Mouse (Mus musculus) midbrain, embryonic 12.5 days (tissue): ENCODE results near the gene Bicdl2. TPM values are rescaled to one million over a fixed set of nuclear protein-coding genes. Genes with fewer than 3 reads are reported as not detected.
A peak's percentile ranks its signal among the peaks of the same experiment; 100 is the strongest.

Experiments
- ATAC-seq: fragments of 200-750 bp; cut with Nextera tagmentation; 2 replicates; pipeline ENCODE4 v1.8.0; 2017; ENCODE audit warnings: low read depth, moderate TSS enrichment, moderate library complexity; ENCODE audit not compliant: low FRiP score
- H3K27ac ChIP-seq: fragments of 300-500 bp; sonication (generic); replicated peaks from 2 replicates; pipeline ENCODE4 v1.5.1; 2016; ENCODE audit warnings: mild to moderate bottlenecking
- H3K27me3 ChIP-seq: fragments of 300-500 bp; sonication (generic); 2 replicates; pipeline ENCODE4 v1.6.1; 2016; ENCODE audit warnings: mild to moderate bottlenecking
- H3K36me3 ChIP-seq: fragments of 300-500 bp; sonication (generic); 2 replicates; pipeline ENCODE4 v1.6.1; 2016
- H3K4me1 ChIP-seq: fragments of 300-500 bp; sonication (generic); 2 replicates; pipeline ENCODE4 v1.6.1; 2016
- H3K4me2 ChIP-seq: fragments of 300-500 bp; sonication (generic); replicated peaks from 2 replicates; pipeline ENCODE4 v1.6.1; 2016; ENCODE audit warnings: mild to moderate bottlenecking, moderate library complexity
- H3K4me3 ChIP-seq: fragments of 300-500 bp; sonication (generic); 2 replicates; pipeline ENCODE4 v1.5.1; 2016; ENCODE audit warnings: mild to moderate bottlenecking
- H3K9ac ChIP-seq: fragments of 300-500 bp; sonication (generic); replicated peaks from 2 replicates; pipeline ENCODE4 v1.6.1; 2016; ENCODE audit warnings: mild to moderate bottlenecking, moderate library complexity
- H3K9me3 ChIP-seq: fragments of 300-500 bp; sonication (generic); 2 replicates; pipeline ENCODE4 v1.6.1; 2016; ENCODE audit warnings: mild to moderate bottlenecking
- WGBS: fragments of 180-500 bp; shearing (Covaris S2); methylation state at CpG from one replicate; pipeline ENCODE4 v1.1.7; 2016; 5-methylcytosine and 5-hydroxymethylcytosine counted together
- polyA plus RNA-seq: library from polyadenylated mRNA; unstranded; fragments of >200 nt; fragmentation: Nextera tagmentation; extraction: Ambion mirVana; gene quantifications from 2 replicates; pipeline ENCODE4 v1.2.1, GENCODE M21; 2016

Gene Bicdl2
- polyA plus RNA-seq, 1 experiment from 2014 or later: 0.14 TPM

- Histone ChIP-seq H3K4me2 (no peak overlapping the region), H3K27ac (no peak overlapping the region), H3K4me1 (no peaks in the 10 kb centered on the region), H3K9me3 (no peaks in the 10 kb centered on the region), H3K9ac (no peak overlapping the region), H3K4me3 (no peak overlapping the region), H3K27me3 (peaks cover 12% of the 10 kb centered on the region), H3K36me3 (no peaks in the 10 kb centered on the region)
- ATAC-seq: no peak
- 51% methylated on average over 2 of the region's 2 CpGs for WGBS
Observed at GRCm38 (mm10) chr17:23654410-23654809, 5.9 kb upstream of the Bicdl2 start.

GRCm38 (mm10) chr17:23658450-23658849 is 1.9 kb upstream of the Bicdl2 start:
- Histone ChIP-seq H3K4me1 (peaks cover 5% of the 10 kb centered on the region; the same call in 1 of the 2 replicates), H3K27ac (no peak overlapping the region), H3K9ac (no peak overlapping the region), H3K9me3 (no peaks in the 10 kb centered on the region), H3K4me3 (no peak overlapping the region), H3K27me3 (peaks cover 51% of the 10 kb centered on the region), H3K36me3 (no peaks in the 10 kb centered on the region), H3K4me2 (no peak overlapping the region)
- WGBS: 88% methylated on average over 3 of the region's 3 CpGs
- ATAC-seq: no peak

GRCm38 (mm10) chr17:23660876-23661200 is 532 bp downstream of the Bicdl2 start:
- Histone ChIP-seq H3K4me2 (no peak overlapping the region), H3K36me3 (no peaks in the 10 kb centered on the region), H3K4me1 (peaks cover 5% of the 10 kb centered on the region; the same call in 1 of the 2 replicates), H3K9ac (no peak overlapping the region), H3K4me3 (no peak overlapping the region), H3K27me3 (peaks cover 55% of the 10 kb centered on the region), H3K27ac (no peak overlapping the region), H3K9me3 (no peaks in the 10 kb centered on the region)
- ATAC-seq: no peak
- 5% methylated on average over 13 of the region's 14 CpGs for WGBS

- H3K36me3 ChIP-seq: 0 out of 2 replicates have a peak, but pooled peaks cover 3% of the 10 kb centered on the region
- no peak overlapping the region for H3K4me2 ChIP-seq
- H3K9ac ChIP-seq: no peak overlapping the region
- no peaks in the 10 kb centered on the region for H3K9me3 ChIP-seq
- ATAC-seq: no peak
- H3K27ac ChIP-seq: no peak overlapping the region
- H3K4me1 ChIP-seq: peaks cover 5% of the 10 kb centered on the region; the same call in 1 of the 2 replicates
- H3K4me3 ChIP-seq: no peak overlapping the region
- peaks cover 55% of the 10 kb centered on the region for H3K27me3 ChIP-seq
- 3% methylated on average over 9 of the region's 9 CpGs for WGBS
Observed at GRCm38 (mm10) chr17:23661526-23661925, 1.2 kb downstream of the Bicdl2 start.

- peaks cover 5% of the 10 kb centered on the region; the same call in 1 of the 2 replicates for H3K4me1 ChIP-seq
- ATAC-seq: peak; percentile 50; the same call in 1 of the 2 replicates
- no peak overlapping the region for H3K4me2 ChIP-seq
- H3K27ac ChIP-seq: no peak overlapping the region
- no peak overlapping the region for H3K4me3 ChIP-seq
- WGBS: 20% methylated on average over 5 of the region's 5 CpGs
- H3K27me3 ChIP-seq: peaks cover 42% of the 10 kb centered on the region
- H3K36me3 ChIP-seq: peaks cover 32% of the 10 kb centered on the region
- no peak overlapping the region for H3K9ac ChIP-seq
- H3K9me3 ChIP-seq: no peaks in the 10 kb centered on the region
Observed at GRCm38 (mm10) chr17:23664556-23665021, 4.3 kb downstream of the Bicdl2 start.

GRCm38 (mm10) chr17:23665511-23665910 is 5.2 kb downstream of the Bicdl2 start:
- no peak overlapping the region for H3K27ac ChIP-seq
- H3K9ac ChIP-seq: no peak overlapping the region
- peaks cover 2% of the 10 kb centered on the region; the same call in 1 of the 2 replicates for H3K4me1 ChIP-seq
- H3K36me3 ChIP-seq: peaks cover 41% of the 10 kb centered on the region
- no peaks in the 10 kb centered on the region for H3K9me3 ChIP-seq
- H3K4me3 ChIP-seq: no peak overlapping the region
- H3K27me3 ChIP-seq: peaks cover 32% of the 10 kb centered on the region
- no peak for ATAC-seq
- 81% methylated on average over 14 of the region's 14 CpGs for WGBS
- no peak overlapping the region for H3K4me2 ChIP-seq

DNA sequence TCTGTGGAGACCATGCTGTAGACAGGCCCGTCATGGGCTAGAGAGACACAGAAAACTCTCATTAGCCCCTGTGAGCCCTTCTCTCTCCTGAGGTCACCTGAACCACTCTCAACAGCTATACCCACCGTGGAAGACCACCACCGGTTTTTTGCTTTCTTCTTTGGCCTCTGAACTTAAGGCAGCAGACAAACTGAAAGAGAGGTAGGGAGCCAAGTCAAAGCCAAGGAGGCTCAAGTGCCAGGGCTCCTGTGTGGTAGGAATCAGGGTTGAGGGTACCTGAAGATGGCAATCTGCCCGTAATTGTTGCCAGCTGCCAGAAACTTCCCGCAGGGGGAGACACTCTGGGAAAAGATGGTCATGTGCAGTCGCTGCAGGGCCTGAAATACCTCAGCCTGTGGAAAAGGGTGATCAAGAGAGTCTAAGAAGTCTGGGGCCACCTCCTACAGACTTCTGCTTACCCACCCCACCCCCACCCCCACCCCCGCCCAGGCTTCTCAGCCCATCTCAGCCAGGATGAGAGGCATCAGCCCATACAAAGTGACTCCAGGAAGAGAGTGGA is 10.3 kb downstream of the Bicdl2 start:
- no peak for ATAC-seq
- peaks cover 13% of the 10 kb centered on the region for H3K27me3 ChIP-seq
- H3K27ac ChIP-seq: no peak overlapping the region
- H3K4me3 ChIP-seq: no peak overlapping the region
- no peak overlapping the region for H3K9ac ChIP-seq
- peaks cover 43% of the 10 kb centered on the region for H3K36me3 ChIP-seq
- WGBS: 93% methylated on average over 7 of the region's 7 CpGs
- H3K4me2 ChIP-seq: no peak overlapping the region
- peaks cover 18% of the 10 kb centered on the region for H3K4me1 ChIP-seq
- no peaks in the 10 kb centered on the region for H3K9me3 ChIP-seq

DNA sequence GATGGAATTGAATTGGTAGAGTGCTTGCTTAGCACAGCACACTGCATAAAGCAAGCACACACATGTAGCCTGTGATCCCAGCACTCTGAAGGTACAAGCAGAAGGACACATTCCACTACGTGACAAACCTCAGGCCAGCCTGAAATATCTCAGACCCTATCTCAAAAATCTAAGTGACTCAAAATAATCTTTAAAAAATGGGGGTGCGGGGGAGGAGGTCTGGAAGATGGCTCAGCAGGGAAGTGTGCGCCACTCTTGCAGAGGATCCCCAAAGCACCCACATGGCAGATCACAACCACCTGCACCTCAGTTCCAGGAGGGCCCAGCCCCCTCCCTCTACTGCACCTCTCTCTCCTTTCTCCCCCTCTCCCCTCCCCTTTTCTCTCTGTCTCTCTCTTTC is 11.2 kb downstream of the Bicdl2 start:
- Histone ChIP-seq H3K27me3 (peaks cover 22% of the 10 kb centered on the region), H3K4me1 (peaks cover 27% of the 10 kb centered on the region), H3K9ac (no peak overlapping the region), H3K4me2 (no peak overlapping the region), H3K36me3 (peaks cover 40% of the 10 kb centered on the region), H3K4me3 (no peak overlapping the region), H3K27ac (no peak overlapping the region), H3K9me3 (no peaks in the 10 kb centered on the region)
- WGBS: 93% methylated on average over 3 of the region's 3 CpGs
- ATAC-seq: no peak

GRCm38 (mm10) chr17:23672761-23673160 is 12.5 kb downstream of the Bicdl2 start:
- Histone ChIP-seq H3K4me1 (peaks cover 37% of the 10 kb centered on the region), H3K9ac (no peak overlapping the region), H3K4me2 (peak overlapping the region; percentile 68), H3K36me3 (peaks cover 28% of the 10 kb centered on the region), H3K27ac (no peak overlapping the region), H3K27me3 (peaks cover 32% of the 10 kb centered on the region), H3K4me3 (peak overlapping the region; percentile 64), H3K9me3 (no peaks in the 10 kb centered on the region)
- 75% methylated on average over 3 of the region's 3 CpGs for WGBS
- no peak for ATAC-seq

- Histone ChIP-seq H3K36me3 (peaks cover 20% of the 10 kb centered on the region), H3K27me3 (peaks cover 40% of the 10 kb centered on the region), H3K4me2 (peak within 1 kb of the TSS; percentile 68), H3K4me1 (peaks cover 37% of the 10 kb centered on the region), H3K9me3 (no peaks in the 10 kb centered on the region), H3K9ac (peak within 1 kb of the TSS; percentile 66), H3K4me3 (peak within 1 kb of the TSS; percentile 64), H3K27ac (0 out of 2 replicates have a peak within 1 kb of the TSS, but pooled peaks have one; percentile 36)
- under 1% methylated on average over 45 of the region's 45 CpGs for WGBS
- ATAC-seq: peak; percentile 93
Observed at GRCm38 (mm10) chr17:23673424-23674073, 13.2 kb downstream of the Bicdl2 start, which contains the start of the genes Hcfc1r1 and Thoc6. Gene Hcfc1r1, plus strand, starts transcription at chr17:23673596. Gene Thoc6, minus strand, starts transcription at chr17:23673882.

DNA sequence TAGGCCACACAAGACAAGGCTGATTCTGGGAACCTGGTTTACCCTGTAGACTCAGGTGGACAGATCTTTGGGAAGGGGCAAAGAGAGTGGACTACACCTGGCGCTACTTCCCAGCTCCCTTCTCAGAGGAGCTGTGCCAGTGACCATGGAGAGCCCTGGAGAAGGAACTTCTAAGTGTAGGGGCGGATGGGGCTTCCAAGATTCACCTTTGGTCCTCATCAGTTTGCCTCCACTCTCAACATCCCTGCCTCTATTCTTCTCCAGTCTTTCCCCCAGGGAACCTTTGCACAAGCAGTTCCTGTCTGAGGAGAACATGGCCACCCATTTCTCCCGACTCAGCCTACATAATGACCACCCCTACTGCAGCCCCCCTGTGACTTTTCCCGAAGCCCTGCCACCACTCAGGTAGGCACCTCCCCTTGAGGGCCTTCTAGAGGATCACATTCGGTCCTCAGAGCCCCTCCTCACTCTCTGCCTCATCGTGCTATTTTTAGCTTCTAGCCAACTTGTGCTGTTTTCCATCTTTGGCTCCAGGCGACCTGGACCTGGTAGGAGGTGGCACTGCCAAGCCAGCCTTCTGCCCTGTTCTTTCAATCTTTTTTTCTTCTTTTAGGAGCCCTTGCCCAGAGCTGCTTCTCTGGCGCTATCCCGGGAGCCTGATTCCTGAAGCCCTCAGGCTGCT is 14.1 kb downstream of the Bicdl2 start:
- peak overlapping the region; percentile 66 for H3K9ac ChIP-seq
- no peak overlapping the region for H3K27ac ChIP-seq
- WGBS: 54% methylated on average over 9 of the region's 9 CpGs
- H3K9me3 ChIP-seq: no peaks in the 10 kb centered on the region
- ATAC-seq: no peak
- peak overlapping the region; percentile 64 for H3K4me3 ChIP-seq
- H3K4me1 ChIP-seq: peaks cover 41% of the 10 kb centered on the region
- peak overlapping the region; percentile 68 for H3K4me2 ChIP-seq
- peaks cover 49% of the 10 kb centered on the region for H3K27me3 ChIP-seq
- peaks cover 11% of the 10 kb centered on the region for H3K36me3 ChIP-seq

DNA sequence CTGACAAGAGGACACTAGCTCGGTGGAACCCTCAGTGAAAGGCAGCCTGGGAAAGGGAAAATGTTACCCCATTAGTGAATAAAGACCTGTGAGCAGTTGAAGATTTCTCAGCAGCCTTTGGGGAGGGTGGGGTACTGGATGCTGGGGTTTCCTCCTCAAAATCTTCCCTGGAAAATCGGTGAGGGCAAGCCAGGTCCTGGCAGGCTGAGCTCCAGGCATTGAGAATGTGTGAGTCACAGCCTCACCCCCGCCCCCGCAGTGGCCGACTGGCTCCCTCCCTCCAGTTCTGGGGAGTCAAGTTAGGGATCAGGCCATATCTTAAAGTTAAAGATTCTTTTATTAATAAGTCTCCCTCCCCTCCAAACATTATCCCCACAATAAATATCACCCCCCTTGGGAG is 14.8 kb downstream of the Bicdl2 start:
- H3K4me2 ChIP-seq: 0 out of 2 replicates have a peak overlapping the region, but pooled peaks have one; percentile 68
- H3K4me1 ChIP-seq: peaks cover 43% of the 10 kb centered on the region
- H3K4me3 ChIP-seq: no peak overlapping the region

More for the DNA sequence above, 14.8 kb downstream of the Bicdl2 start:
- Histone ChIP-seq H3K9me3 (no peaks in the 10 kb centered on the region), H3K9ac (no peak overlapping the region), H3K27ac (no peak overlapping the region), H3K27me3 (peaks cover 56% of the 10 kb centered on the region), H3K36me3 (peaks cover 5% of the 10 kb centered on the region)
- no peak for ATAC-seq
- WGBS: 50% methylated on average over 5 of the region's 5 CpGs
